Mouse (Mus musculus) retina, postnatal 7 days (tissue): ENCODE measurements around the gene Gm21425.
"Not testable (repeated sequence)": the region's sequence is repeated elsewhere in the genome, so short reads cannot be mapped to it uniquely, and the experiment has no call there.

Source experiments
- DNase-seq: peaks from one replicate; pipeline ENCODE4 v3.0.0-alpha.2; 2012; ENCODE audit warnings: low read depth, low spot score

The Gm21425 gene

DNA sequence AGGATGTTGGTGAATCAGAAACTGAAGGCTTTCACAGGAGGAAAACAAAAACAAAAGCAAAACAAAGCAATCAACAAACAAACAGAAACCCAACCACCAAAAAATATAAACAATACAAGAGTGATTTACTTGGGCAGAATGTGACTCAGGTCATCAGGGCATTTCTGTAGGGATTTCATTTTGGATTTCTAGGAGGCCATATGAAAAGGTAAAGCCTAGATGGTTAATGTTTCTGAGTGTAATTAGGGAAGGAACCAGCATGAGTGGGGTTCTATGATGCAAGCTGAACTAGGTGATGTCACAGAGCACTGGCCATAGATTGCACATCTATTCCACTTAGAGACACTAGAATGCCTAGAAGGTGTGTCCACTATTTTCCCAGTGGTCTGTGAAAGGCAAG lies at the start of gene Gm21425:
Gm21425 (plus strand) TSS at position 301 of the 400 bp plus-strand sequence.
- DNase-seq, result not testable (repeated sequence)

DNA sequence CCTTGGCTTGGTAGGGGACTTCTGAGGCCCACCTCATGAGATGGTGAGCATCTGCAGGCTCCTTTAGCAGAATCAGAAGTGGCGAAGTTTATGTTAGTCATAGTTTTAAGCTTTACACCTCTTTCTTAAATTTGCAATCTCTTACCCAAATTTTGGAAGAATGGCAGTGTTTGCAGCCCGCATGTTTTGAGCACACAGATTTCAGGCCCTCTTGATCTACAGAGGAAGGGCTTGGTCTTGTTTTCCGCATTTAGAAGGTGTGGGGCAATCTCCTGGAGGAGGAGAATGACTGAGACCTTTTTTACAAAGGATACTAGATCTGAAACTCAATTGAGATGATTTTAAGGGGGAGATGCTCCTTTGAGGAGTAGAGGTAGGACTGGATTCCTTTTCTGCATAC lies 28.4 kb upstream of the Gm21425 start, which contains the start of gene Gm21891:
Gm21891 (minus strand) TSS at position 101 of the 400 bp plus-strand sequence.
- not testable (repeated sequence) for DNase-seq
